Mouse (Mus musculus) ES-CJ7 (cell line): ENCODE results near the gene Cenpn.

Source experiments
- DNase-seq: peaks from one replicate; pipeline ENCODE4 v3.0.0; 2011; ENCODE audit warnings: low read depth, low spot score

Cenpn gene

DNA sequence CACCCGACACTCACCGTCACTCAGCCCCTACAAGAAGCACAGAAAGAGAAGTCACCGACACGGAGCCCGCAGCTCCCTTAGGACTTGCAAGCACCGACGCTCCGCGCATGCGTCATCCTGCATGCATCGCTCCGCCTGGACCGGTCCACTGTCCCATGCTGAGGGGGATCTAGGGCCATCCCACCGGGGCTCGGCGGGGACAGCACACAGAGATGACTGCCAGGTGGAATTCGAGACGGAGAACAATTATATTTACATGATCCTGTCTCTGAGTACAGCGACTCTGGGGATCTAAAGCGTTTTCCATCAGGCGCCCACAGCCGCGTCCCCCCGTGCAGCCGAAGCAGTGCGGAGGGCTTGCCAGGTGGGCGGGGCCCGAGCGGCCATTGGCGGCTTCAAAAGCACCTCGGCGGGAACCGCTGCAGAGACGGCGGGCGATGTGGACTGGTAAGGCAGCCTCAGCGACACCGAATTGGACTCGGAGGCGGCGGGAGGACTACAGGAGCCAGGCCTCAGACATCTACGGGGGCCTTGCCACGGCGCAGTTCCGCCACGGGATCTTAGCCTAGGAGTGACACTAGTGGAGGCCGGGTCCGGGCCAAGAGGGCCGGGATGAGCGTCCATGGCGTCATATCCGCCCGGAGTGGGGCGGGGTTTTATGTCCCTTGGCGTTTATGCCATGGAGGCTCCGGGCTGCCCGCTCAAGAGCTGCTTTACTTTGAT lies at the start of gene Cenpn, which contains the start of gene Cmc2:
Gene Cenpn (plus strand): TSS at position 394 of the 723 bp plus-strand sequence.
Gene Cmc2 (minus strand): TSS at position 119 of the 723 bp plus-strand sequence.
- DNase-seq = peak; percentile 99

DNA sequence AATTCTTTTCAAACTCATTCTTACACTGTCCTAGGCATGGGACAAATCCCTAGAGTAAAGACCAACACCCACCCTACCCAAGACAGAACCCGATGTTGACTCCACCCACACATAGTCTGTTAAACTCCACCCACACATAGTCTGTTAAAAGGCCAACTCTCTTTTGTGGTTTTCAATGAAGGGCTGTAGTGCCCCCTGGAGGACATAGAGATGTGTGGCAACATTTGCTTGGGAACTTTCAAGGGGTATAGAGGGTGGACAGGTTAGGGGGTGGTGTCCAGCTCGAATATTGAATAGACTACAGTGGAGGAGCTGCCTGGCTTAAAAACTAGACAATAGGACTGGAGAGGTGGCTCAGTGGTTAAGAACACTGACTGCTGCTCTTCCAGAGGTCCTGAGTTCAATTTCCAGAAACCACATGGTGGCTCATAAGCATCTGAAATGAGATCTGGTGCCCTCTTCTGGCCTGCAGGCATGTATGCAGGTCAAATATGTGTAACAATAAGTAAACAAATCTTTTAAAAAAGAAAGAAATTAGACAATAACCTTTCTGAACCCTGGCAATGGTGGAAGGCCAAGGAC lies 48.7 kb upstream of the Cenpn start:
- peak; percentile 92 for DNase-seq

DNA sequence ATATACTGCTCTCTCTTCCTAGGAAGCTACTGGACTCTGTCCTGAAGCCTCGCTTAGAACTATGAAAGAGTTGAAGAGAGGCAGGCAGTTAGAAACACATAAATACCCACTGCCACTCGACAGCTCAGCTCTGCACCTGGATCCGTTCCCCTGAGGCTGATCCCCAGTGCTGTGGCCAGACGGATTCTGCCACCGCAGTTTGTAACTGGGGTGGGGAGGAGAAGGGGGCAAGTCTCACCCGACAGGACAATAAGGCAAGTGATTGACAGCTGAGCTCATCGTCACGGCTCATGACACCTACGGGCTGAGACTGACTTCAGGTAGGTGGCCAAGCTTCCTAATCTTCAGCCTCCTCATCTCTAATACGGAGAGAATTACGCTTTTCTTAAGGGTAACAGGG lies 47.9 kb upstream of the Cenpn start:
- no peak for DNase-seq

DNA sequence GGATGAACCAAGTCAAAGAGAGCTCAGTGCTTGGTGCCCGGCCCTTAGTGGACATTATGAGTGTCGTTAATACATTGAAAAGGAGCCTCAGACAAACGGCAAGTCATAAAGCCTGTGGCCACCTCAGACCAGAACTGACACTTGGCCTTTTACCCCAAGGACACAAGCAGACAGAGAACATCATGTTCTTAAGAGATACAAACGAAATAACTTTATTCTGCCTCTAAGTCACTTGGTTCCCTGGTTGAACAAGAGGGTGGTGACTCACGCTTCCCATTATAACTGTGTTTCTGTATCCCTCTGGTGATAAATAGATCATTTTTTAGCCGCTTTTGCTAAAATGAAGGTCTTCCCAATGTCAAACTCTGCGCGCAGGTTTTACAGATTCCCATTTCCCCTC lies 47.5 kb upstream of the Cenpn start:
- no peak for DNase-seq

DNA sequence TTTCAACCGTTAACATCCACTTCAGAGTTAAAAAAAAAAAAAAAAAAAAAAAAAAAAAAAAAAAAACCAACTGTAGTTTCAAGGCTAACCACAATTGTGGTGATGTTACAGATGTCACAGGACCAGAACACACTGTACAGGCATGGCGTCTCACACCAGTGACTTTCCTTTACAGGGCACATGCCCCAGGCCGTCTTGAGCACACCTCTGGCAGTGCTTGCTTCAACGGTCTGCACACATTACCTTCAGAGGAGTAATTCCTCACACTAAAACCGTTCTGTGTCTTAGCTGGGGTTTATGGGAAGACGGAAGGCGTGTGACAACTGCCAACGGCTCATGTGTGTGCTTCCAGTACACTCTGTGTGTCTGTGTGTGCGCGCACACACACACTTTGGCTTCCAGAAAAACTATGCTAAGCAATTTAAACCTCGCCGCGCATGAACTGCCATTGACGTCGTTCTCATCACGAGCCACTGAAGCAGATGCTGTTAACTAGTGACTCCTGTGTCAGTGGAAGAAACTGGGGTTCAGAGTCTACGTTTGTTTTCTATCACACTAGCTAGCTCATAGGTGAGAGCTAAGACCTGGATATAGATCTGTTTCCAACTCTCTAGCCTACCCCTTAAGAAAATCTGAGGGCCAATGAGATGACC lies 45.6 kb upstream of the Cenpn start:
- DNase-seq = no peak

DNA sequence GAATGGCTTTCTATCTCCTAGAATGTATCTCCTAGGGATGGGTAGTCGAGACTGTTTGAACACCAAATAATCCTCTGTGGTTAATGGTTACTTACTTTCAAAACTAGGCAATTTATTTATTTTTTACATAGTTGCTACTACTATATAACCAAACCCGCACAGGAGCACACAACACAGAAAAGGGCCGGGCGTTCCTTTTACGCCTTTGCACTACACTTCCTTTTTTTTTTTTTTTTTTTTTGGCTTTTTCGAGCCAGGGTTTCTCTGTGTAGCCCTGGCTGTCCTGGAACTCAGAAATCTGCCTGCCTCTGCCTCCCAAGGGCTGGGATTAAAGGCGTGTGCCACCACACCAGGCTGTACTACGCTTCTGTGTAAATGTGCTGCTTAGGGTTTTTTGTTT lies 40.1 kb upstream of the Cenpn start:
- DNase-seq = no peak

DNA sequence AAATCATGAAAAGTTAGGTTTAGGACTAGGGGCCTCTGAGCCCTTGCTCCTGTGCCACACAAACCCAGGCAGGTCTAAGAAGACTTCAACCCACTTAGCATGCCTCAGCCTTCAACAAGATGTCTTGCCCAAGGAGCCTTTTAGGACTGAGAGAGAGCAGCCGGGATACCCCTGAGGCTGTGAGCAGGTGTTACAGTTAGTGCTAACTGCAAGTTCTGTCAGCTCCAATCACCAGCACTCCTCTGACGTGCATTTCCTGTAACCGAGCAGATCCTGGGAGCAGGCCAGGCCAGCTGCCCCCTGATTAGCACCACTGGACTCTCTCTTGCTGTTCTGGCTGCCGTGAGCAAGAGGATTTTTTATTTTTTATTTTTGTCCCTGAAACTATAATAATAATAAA lies 33.7 kb upstream of the Cenpn start:
- no peak for DNase-seq

DNA sequence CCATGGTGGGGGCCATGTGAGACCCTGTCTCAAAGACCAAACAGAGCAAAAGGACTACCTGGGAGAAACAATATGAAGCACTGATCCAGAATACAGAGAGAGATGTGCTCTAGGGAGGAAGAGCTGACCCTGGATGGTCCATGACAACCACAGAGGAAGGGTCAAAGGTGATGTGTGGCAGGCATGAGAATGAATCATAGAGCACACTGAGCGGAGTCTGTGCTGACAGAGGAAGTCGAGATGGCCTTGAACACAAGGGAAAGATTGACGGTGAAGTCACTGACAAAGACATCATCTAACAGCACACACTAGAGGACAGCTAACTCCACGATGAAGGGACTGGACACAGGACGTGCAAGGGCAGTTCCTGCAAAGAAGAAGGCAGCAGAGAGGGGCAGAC lies 30.1 kb upstream of the Cenpn start:
- DNase-seq = no peak

DNA sequence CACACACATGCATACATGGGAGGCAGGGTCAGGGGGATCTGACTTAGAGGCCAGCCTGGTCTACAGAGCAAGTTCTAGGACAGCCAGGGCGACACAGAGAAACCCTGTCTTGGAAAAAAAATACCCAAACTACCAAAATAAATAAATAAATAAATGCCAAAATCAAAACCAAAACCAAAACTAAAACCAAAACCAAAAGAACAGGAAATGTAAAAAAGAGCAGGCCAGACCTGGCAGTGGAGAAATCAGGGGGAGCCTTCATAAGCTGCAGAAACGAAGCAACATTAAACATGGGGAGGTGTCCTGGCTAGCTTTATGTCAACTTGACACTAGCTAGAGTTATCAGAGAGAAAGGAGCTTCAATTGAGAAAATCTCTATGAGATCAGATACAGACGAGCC lies 29.4 kb upstream of the Cenpn start:
- no peak for DNase-seq

DNA sequence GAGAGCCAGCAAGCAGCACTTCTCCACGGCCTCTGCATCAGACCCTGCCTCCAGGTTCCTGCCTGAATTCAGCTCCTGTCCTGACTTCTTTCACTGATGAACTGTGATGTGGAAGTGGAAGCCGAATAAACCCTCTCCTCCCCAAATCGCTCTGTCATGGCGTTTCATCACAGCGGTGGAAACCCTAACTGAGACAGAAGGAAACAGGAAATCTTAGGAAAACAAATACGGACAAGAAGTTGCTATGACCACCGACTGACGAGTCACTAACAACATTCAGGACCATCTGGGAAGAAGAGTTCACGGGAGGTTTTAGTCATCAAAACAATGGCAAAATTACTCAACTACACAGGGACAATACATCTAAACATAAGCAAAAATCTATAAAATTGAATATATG lies 28.9 kb upstream of the Cenpn start:
- DNase-seq = no peak

DNA sequence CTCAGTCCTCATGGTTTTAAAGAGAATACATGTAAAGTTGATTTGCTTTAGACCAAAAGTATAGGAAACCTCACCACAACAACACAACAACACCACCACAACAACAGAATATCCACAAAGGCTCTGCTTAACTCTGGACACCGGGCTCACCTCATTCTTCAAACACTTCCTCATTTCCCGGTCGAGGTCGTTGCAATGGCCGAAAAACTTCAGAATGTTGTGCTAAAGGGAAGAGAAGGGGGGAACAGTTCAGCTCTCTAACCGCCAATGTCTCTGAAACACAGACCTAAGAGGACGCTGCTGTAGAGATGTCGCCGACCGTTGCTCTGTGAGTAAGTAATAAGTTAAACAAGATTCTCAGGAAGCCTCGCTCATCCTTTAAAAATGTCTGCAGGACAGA lies 27.6 kb upstream of the Cenpn start:
- no peak for DNase-seq

DNA sequence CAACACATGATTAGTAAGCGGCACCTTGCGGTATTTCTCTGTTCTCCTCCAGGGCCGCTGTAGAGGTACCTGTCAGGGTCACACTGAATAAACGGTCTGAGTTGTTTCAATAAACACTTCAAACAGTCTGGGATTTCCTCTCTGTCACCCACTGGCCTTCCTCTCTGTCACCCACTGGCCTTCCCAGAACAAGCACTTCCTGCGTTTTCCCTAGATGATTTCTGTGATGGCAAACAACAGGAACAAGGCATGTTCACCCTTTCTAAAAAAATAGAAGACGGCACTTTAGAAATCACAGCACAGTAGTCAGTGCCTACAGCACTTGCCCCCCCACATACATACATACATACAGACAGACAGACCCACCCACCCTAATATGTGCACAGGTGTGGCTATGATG lies 26.0 kb upstream of the Cenpn start:
- no peak for DNase-seq

DNA sequence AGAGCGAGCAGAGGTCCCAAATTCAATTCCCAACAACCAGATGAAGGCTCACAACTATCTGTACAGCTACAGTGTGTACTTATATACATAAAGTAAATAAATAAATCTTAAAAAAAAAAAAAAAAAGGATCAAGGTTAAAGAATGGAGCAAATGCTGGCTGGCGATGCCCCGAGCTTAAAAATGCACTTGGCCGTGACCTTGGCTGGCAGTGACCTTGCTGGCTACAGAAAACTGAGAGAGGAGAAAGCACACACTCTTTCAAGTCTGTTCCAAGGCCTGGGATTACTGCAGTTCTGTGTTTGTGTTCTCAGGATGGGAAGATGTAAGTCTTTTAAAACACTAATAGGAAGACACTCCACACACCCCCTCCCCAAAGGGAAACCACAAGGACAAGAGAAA lies 16.8 kb upstream of the Cenpn start:
- no peak for DNase-seq

DNA sequence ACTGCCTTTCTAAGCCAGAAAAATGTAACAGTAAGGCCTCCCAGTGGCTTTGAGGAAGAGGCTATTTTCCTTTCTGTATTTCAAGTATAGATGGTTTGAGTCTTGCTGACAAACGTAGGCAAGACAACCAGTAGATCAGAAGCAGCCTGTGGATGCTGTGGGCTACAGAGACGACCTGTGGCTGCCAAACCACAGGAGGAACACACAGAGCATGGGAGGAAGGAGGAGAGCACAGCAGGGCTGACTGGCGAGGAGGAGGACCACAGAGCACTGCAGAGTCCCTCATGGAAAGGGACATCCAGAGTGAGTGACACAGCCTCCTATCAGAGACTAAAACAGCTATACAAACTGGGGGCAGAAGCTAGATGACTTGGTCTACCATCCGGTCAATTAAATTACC lies 16.3 kb upstream of the Cenpn start:
- DNase-seq = no peak

DNA sequence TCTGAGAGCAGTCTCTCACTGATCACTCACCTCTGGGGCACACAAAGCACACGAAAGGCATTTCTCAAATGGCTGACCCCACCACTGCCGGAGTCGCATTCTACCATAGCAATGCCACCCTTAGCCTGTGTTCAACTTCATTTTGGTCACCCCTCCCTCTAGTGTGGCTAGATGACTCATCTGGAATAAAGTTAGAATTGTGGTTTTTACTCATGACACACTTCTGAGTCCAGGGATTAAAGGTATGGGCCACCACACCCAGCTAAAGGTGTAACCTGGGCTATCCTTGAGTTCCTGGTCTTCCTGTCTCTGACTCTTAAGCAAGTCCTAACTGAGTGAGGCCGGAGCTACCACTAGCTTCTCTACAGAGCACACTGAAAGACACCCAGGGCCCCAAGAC lies 15.7 kb upstream of the Cenpn start:
- no peak for DNase-seq

DNA sequence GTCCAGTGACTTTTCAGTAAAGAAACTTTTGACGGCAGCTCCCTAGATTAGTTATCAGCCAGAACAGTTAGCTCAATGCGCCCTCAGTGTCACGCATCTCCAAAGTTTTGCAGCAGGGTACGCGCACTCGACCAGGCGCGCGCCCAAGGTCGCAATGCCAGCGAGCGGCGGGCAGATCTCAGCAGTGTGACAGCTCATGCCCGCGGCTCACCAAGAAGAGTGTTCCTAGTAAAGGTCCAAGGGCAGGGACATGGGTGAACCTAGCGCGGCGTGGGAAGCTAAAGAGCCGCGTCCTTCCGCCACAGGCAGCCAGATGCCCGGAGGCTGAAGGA lies 559 bp upstream of the Cenpn start:
- DNase-seq = no peak

DNA sequence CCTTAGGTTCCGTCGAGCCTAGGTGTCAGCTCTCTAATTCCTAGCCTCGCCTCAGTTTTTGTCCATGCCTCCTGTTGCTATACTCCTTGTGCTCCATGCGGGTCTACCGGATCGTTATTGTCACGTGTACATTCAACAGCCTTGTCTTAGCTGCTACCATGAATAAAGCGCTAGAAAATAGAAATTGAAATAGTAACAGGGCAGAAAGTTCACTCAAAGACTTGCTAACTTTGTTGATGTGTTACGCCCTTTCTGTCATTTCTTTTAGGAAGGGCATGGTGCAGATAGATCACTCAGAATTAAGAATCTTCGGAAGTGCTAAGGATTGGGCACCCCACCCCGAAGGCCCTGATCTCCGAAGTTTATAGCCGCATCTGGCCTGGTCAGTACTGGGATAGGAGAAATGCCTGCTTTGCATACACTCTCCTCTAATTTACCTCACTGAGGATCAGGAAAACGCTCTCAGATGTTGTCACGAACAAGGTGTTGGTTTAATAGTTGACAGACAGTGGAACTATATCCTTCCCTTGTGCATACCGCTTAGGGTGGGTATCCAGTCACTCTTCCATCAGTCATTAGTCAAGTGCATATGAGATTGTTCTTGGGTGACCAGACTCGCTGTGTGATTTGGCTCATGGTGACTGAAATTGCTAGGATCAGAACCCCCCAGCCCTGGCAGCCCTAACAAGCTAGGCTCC lies 679 bp downstream of the Cenpn start:
- no peak for DNase-seq

DNA sequence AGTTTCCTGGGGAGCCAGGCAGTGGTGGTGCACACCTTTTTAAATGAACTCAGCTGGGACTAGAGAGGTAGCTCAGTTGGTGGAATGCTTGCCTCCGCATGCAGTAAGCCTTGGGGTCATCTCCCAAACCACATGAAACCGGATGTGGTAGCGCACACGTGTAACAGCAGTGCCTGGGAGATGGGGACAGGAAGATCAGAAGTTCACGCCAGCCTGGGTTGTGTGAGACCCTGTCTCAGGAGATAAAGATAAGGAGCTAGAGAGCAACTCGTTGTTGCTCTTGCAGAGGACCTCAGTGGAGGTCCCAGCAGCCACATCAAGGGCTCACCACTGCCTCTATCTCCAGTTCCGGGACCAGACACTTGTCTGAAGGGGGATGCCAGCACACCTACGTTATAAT lies 2.0 kb downstream of the Cenpn start:
- DNase-seq = no peak

DNA sequence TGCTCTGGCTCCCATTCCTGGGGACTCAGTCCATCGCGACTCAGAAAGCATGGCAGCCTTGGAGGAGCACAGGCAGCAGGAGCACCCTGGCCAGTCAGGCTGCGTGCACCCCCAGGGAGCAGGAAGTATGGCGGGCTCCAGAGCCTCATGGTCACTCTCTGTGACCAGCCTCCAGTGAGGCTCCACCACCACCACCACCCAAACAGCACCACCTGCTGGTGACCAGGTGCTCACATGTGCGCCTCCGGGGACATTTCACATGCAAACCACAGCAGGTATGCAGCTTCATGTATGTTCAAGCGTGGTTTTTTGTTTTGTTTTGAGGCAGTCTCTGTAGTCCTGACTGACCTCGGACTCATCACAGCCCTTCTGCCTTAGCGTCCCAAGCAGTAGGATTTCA lies 6.3 kb downstream of the Cenpn start:
- DNase-seq = peak; percentile 74

DNA sequence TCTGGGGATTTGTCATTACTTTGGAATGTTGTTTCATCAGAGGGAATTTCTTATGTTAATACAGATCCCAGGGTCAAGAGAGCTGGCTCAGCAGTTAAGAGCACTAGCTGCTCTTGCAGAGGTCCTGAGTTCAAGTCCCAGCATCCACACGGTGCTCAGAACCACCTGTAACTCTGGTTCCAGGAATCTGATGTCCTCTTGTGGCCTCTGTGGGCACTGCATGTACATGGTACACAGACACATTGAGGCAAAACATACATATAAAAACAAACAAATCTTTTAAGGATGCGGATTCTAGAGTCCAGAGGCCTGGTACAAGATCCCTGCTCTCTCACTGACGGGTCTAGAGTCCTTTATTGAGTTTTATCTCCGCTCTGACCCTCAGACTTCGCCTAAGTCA lies 7.1 kb downstream of the Cenpn start:
- DNase-seq = peak; percentile 52

DNA sequence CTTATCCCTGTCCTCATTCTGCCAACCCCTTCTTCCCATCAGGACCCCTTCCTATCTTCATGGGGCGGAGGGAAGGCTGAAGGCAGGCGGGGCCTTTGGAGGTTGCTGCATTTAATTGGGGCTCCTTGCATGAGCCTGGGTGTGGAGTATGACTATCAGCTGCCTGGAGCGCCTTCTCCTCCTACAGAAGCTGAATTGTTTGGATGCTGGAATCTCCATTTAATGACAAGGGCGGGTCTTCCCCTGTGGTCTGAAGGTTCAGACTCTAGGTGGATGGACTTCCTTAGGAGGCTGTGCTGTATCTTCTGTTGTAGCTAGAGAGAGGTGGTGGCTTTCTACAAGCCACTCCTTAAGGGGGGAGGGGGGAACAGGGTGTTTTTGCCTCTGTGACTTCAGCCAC lies 13.4 kb downstream of the Cenpn start:
- peak; percentile 72 for DNase-seq

DNA sequence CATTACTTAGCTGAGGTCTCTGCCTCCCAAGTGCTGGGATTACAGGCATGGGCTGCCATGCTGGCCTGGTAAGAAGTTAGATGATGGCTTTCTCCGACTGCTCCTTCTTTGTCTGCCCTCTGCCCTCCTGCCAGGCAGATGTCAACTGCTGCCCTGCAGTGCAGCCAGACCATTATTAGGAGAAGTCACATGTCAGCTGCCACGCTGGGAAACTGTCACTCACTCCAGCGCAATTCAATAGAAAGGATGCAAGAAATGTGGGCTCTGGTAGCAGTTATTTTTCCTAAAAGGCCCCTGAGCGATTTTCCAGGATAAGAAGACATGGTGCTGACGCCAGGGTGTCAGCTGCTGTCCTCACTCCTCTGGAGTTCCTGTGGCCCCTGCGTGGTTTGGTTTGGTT lies 14.0 kb downstream of the Cenpn start:
- DNase-seq = no peak
